In the genomic region with DNA sequence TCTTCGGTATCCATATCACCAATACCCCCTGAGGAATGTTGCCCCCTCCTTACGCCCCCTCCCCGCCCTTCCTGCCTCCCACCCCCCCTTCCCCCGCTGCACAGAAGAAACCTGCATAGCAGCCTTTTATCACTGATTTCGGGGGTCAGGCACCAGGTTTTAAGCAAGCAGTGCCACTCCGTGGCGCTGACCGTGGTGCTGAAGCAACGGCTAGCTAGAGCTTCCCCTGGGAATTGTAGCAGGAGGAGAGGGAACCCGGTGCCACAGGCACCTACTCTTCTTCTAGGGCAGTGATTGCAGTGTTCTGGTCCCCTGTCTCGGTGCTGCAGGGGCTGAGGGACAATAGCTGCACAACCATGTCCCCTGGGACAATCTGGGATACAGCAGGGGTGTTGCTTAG, we compare ENCODE assay signal across 8 mouse cellular contexts. TPM values are rescaled to one million over a fixed set of nuclear protein-coding genes. Genes with fewer than 3 reads are reported as not detected.
DNase-seq lines count a peak whose midpoint lies in the region; ATAC-seq and TF ChIP-seq lines count a peak whose summit lies in the region.

No protein-coding gene starts in this region.

- peak; percentile 16 for DNase-seq in forebrain, postnatal 0 days
- DNase-seq in thymus, postnatal 4 days = peak; percentile 66
- no peak for DNase-seq in thymus, postnatal 25 days
- DNase-seq in lung, postnatal 36 days = peak; percentile 53
- peak; percentile 28 for DNase-seq in testis, postnatal 14 days (ENCODE audit: low spot score)
- DNase-seq in left cerebral cortex, postnatal 36 days (ENCODE audit: low spot score in 2 of 2) = no peak

- no peaks in the 10 kb centered on the region for H3K27me3 ChIP-seq in forebrain, postnatal 0 days (ENCODE audit: insufficient read depth, low read length)
- H3K27me3 ChIP-seq in forebrain, embryonic 16.5 days (replicated peaks; ENCODE audit: control insufficient read depth, insufficient read depth, low read length) = no peaks in the 10 kb centered on the region
- no peaks in the 10 kb centered on the region for H3K27me3 ChIP-seq in hindbrain, embryonic 12.5 days

- no peak overlapping the region for H3K9ac ChIP-seq in forebrain, postnatal 0 days
- H3K9ac ChIP-seq in forebrain, embryonic 16.5 days (replicated peaks; ENCODE audit: low read depth, low read length) = no peak overlapping the region
- no peak overlapping the region for H3K9ac ChIP-seq in hindbrain, embryonic 12.5 days

- no peaks in the 10 kb centered on the region for H3K9me3 ChIP-seq in forebrain, postnatal 0 days (ENCODE audit: low read length)
- H3K9me3 ChIP-seq in forebrain, embryonic 16.5 days (ENCODE audit: control insufficient read depth, low read length) = no peaks in the 10 kb centered on the region
- no peaks in the 10 kb centered on the region for H3K9me3 ChIP-seq in hindbrain, embryonic 12.5 days (replicated peaks)

- no peak overlapping the region for H3K27ac ChIP-seq in forebrain, postnatal 0 days (ENCODE audit: low read depth, low read length)
- H3K27ac ChIP-seq in forebrain, embryonic 16.5 days (ENCODE audit: low read length) = no peak overlapping the region
- H3K27ac ChIP-seq in hindbrain, embryonic 12.5 days = no peak overlapping the region

- no peak for ATAC-seq in forebrain, postnatal 0 days
- no peak for ATAC-seq in forebrain, embryonic 16.5 days
- ATAC-seq in hindbrain, embryonic 12.5 days (ENCODE audit: low FRiP score) = no peak

- no peaks in the 10 kb centered on the region for H3K4me1 ChIP-seq in forebrain, postnatal 0 days (ENCODE audit: insufficient read depth)
- H3K4me1 ChIP-seq in forebrain, embryonic 16.5 days (replicated peaks; ENCODE audit: control insufficient read depth, insufficient read depth, low read length) = no peaks in the 10 kb centered on the region
- H3K4me1 ChIP-seq in hindbrain, embryonic 12.5 days = peaks cover 8% of the 10 kb centered on the region; the same call in 1 of the 2 replicates

- intact Hi-C loops in left cerebral cortex, postnatal 36 days (cut with DNase I) = no loop called here

- H3K4me2 ChIP-seq in forebrain, postnatal 0 days (ENCODE audit: low read depth) = no peak overlapping the region
- no peak overlapping the region for H3K4me2 ChIP-seq in forebrain, embryonic 16.5 days (ENCODE audit: low read length)
- H3K4me2 ChIP-seq in hindbrain, embryonic 12.5 days (replicated peaks) = peak overlapping the region; percentile 21

- no peak overlapping the region for H3K4me3 ChIP-seq in forebrain, postnatal 0 days (ENCODE audit: low read depth, low read length)
- H3K4me3 ChIP-seq in forebrain, embryonic 16.5 days (replicated peaks; ENCODE audit: low read length) = no peak overlapping the region
- H3K4me3 ChIP-seq in hindbrain, embryonic 12.5 days = no peak overlapping the region

- no peaks in the 10 kb centered on the region for H3K36me3 ChIP-seq in forebrain, postnatal 0 days (ENCODE audit: insufficient read depth)
- H3K36me3 ChIP-seq in forebrain, embryonic 16.5 days (ENCODE audit: control insufficient read depth, insufficient read depth) = no peaks in the 10 kb centered on the region
- no peaks in the 10 kb centered on the region for H3K36me3 ChIP-seq in hindbrain, embryonic 12.5 days

- TF ChIP-seq CTCF in forebrain, postnatal 0 days (IDR thresholded peaks at IDR 0.05; ENCODE audit: low read depth) = no peak

- WGBS in forebrain, postnatal 0 days = 3% methylated on average over 11 of the region's 11 CpGs
- 3% methylated on average over 10 of the region's 11 CpGs for WGBS in forebrain, embryonic 16.5 days
- under 1% methylated on average over 11 of the region's 11 CpGs for WGBS in hindbrain, embryonic 12.5 days

RNA-seq across cellular contexts. Expression of gene C1ql2, which starts 50.0 kb away (rescaled TPM):
- 3.0 and 3.5 TPM in 2 replicates for total RNA-seq in forebrain, postnatal 0 days (2014; rRNA removed)
- polyA plus RNA-seq in forebrain, postnatal 0 days (2015; fragmentation: Nextera tagmentation; extraction: Ambion mirVana) = 1.5 and 3.0 TPM in 2 replicates
- polyA plus RNA-seq in forebrain, embryonic 16.5 days (2015; fragmentation: Nextera tagmentation; extraction: Ambion mirVana) = 0.47 and 0.81 TPM in 2 replicates
- polyA plus RNA-seq in hindbrain, embryonic 12.5 days (2016; fragmentation: Nextera tagmentation; extraction: Ambion mirVana) = 2.7 and 3.3 TPM in 2 replicates
- total RNA-seq in left cerebral cortex, postnatal 36 days (2021) = 1 to 10 TPM; 3.8 to 5.8 TPM

Comparison
In these comparisons a context has a peak if more than half of its experiments do, and no peak if none do; other contexts are left out.
1. DNase-seq: peak in forebrain, postnatal 0 days (single experiment), thymus, postnatal 4 days (single experiment), lung, postnatal 36 days (single experiment) and testis, postnatal 14 days (single experiment); none in thymus, postnatal 25 days (single experiment) and left cerebral cortex, postnatal 36 days (0 of 2).